Mouse (Mus musculus) megakaryocyte, embryonic 14.5 days (primary cell): Measurements from ENCODE around the gene Tmem45a. TPM values are rescaled to one million over a fixed set of nuclear protein-coding genes. Genes with fewer than 3 reads are reported as not detected.
"Not testable (repeated sequence)": the region's sequence is repeated elsewhere in the genome, so short reads cannot be mapped to it uniquely, and the experiment has no call there.

Source experiments
- H3K27me3 ChIP-seq: replicated peaks from 2 replicates; pipeline ENCODE3; 2012; ENCODE audit warnings: inconsistent platforms
- H3K36me3 ChIP-seq: replicated peaks from 2 replicates; pipeline ENCODE3; 2012; ENCODE audit warnings: low read length, inconsistent platforms, mixed read lengths
- H3K4me1 ChIP-seq: 2 replicates; pipeline ENCODE4 v1.6.1; 2012; ENCODE audit warnings: inconsistent platforms
- H3K4me3 ChIP-seq: replicated peaks from 2 replicates; pipeline ENCODE3; 2012; ENCODE audit warnings: moderate library complexity, mild to moderate bottlenecking, inconsistent platforms
- H3K9me3 ChIP-seq: 2 replicates; pipeline ENCODE4 v1.6.1; 2012; ENCODE audit warnings: inconsistent platforms
- FLI1 ChIP-seq: IDR thresholded peaks from 2 replicates; pipeline ENCODE4 v1.6.1; 2012; ENCODE audit warnings: low read length, inconsistent platforms, mixed read lengths
- GATA1 ChIP-seq: IDR thresholded peaks from 3 replicates; pipeline ENCODE4 v1.6.1; 2012; ENCODE audit warnings: mixed read lengths, low read length, inconsistent platforms, borderline replicate concordance
- polyA plus RNA-seq: library from polyadenylated mRNA; stranded (reverse); fragments of >175 nt; gene quantifications from 2 replicates; pipeline ENCODE4 v1.2.3, GENCODE M21; 2012; ENCODE audit warnings: low replicate concordance; ENCODE audit not compliant: insufficient read depth

Tmem45a gene
- not detected in 2 replicates for polyA plus RNA-seq

- Histone ChIP-seq H3K9me3 (no peaks in the 10 kb centered on the region), H3K27me3 (no peaks in the 10 kb centered on the region), H3K4me1 (peaks cover 14% of the 10 kb centered on the region), H3K36me3 (no peaks in the 10 kb centered on the region), H3K4me3 (peak within 1 kb of the TSS; percentile 87)
- TF ChIP-seq FLI1 (no peak), GATA1 (no peak)
Measured at GRCm38 (mm10) chr16:56885824-56886615, at the start of gene Tmem45a. Tmem45a (minus strand) TSS chr16:56886166.

DNA sequence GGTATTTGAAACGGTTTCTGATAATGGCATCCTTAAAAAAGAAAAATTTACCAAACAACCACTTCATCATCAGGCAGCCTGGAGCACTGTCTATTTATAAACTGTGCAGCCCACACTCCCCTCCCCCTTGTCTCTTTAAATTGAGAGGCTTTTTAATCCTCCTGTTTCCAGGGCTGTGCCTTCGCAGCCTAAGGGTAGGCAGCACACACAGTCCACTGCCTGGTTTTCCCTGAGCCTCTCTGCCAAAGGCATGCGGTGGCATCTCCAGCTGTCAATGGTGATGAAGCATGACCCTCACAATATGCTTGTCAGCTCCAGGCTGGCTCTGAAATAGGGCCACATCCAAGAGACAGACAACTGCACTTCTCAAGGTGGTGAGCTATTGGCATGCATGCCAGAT is 42.1 kb upstream of the Tmem45a start, which contains the start of gene Lnp1:
Gene Lnp1 (minus strand): TSS at position 39 of the 400 bp plus-strand sequence.
- no peaks in the 10 kb centered on the region for H3K4me1 ChIP-seq
- H3K36me3 ChIP-seq: no peaks in the 10 kb centered on the region
- H3K9me3 ChIP-seq: peaks cover 8% of the 10 kb centered on the region
- H3K4me3 ChIP-seq: no peak within 1 kb of the TSS
- TF ChIP-seq GATA1 (no peak), FLI1 (no peak)
- no peaks in the 10 kb centered on the region for H3K27me3 ChIP-seq

- TF ChIP-seq GATA1: no peak
- no peak for TF ChIP-seq FLI1
- Histone ChIP-seq H3K9me3 (peaks cover 6% of the 10 kb centered on the region; the same call in 1 of the 2 replicates), H3K36me3 (no peaks in the 10 kb centered on the region), H3K27me3 (no peaks in the 10 kb centered on the region), H3K4me3 (no peak overlapping the region), H3K4me1 (no peaks in the 10 kb centered on the region)
Measured at GRCm38 (mm10) chr16:56920102-56920657, 34.2 kb upstream of the Tmem45a start.

DNA sequence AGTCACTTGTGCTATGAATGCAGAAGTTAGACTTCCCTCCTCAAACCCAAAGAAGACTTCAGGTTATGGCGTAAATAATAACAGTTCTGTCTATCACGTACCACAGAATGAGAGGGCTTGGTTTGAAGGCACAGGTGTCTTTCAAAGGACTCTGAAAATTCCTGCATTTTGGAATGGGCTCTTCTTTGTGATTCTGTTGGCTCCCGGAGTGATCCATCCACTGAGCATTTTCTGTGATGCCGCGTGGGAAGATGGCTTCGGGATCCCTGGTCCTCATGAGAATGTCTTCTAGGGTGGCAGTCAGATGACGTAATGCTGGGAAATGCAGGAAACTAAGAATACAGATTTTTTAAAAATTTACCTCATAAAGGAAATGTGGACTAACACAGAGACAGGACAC is 31.3 kb upstream of the Tmem45a start:
- Histone ChIP-seq H3K9me3 (peaks cover 6% of the 10 kb centered on the region; the same call in 1 of the 2 replicates), H3K27me3 (no peaks in the 10 kb centered on the region), H3K4me3 (no peak overlapping the region), H3K36me3 (no peaks in the 10 kb centered on the region), H3K4me1 (no peaks in the 10 kb centered on the region)
- no peak for TF ChIP-seq FLI1
- TF ChIP-seq GATA1: no peak

GRCm38 (mm10) chr16:56908986-56909385 is 23.0 kb upstream of the Tmem45a start:
- H3K4me1 ChIP-seq: no peaks in the 10 kb centered on the region
- no peaks in the 10 kb centered on the region for H3K27me3 ChIP-seq
- no peaks in the 10 kb centered on the region for H3K36me3 ChIP-seq
- H3K9me3 ChIP-seq: no peaks in the 10 kb centered on the region
- no peak overlapping the region for H3K4me3 ChIP-seq
- TF ChIP-seq GATA1 (no peak), FLI1 (no peak)

DNA sequence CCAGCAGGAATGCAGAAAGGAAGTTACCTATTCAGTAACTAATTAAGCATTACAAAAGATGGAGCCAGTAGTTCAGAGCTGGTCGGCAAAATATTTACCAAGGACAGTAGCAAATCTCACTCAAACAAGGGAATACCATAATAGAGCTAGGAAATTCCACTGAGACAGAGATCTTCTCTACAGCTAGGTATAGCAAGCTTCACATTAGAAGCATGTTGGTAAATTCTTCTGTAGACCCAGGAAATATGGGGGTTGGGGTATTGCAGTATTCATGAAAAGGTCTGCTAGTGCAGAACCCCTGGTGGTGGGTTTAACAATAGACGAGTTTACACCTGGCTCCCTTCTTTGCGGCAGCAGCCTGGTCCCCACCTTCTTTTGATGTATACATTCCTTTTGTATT is 16.2 kb upstream of the Tmem45a start:
- H3K36me3 ChIP-seq, H3K27me3 ChIP-seq, H3K9me3 ChIP-seq, H3K4me3 ChIP-seq, H3K4me1 ChIP-seq: not testable (repeated sequence)

GRCm38 (mm10) chr16:56891583-56891982 is 5.6 kb upstream of the Tmem45a start:
- no peaks in the 10 kb centered on the region for H3K27me3 ChIP-seq
- TF ChIP-seq GATA1: no peak
- no peak for TF ChIP-seq FLI1
- 0 out of 2 replicates have a peak, but pooled peaks cover under 1% of the 10 kb centered on the region for H3K9me3 ChIP-seq
- no peak overlapping the region for H3K4me3 ChIP-seq
- no peaks in the 10 kb centered on the region for H3K36me3 ChIP-seq
- peaks cover 9% of the 10 kb centered on the region; the same call in 1 of the 2 replicates for H3K4me1 ChIP-seq

DNA sequence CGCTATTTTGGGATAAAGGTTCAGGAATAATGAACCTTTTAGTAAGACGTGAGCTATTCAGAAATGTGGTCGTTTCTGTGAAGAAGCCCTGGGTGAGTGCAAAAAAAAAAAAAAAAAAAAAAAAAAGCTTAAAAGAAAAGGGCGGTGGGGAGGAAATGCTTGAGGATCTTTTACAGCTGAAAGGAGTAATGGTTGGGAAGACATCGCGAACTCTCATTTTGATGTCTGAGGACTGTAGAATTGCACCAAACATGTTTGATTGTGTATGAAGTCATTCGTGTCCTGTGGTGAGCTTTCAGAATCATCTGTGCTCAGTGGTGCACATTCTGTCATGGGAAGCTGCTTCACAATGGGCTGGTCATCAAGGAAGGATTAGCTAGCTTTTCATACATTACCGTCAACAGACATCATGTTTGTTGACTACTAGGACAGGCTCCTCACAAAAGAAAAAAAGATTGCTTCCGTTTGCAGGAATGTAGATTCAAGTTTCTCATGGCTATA is 700 bp upstream of the Tmem45a start:
- peak overlapping the region; percentile 87 for H3K4me3 ChIP-seq
- H3K36me3 ChIP-seq: no peaks in the 10 kb centered on the region
- H3K4me1 ChIP-seq: peaks cover 14% of the 10 kb centered on the region
- H3K9me3 ChIP-seq: no peaks in the 10 kb centered on the region
- H3K27me3 ChIP-seq: no peaks in the 10 kb centered on the region
- TF ChIP-seq GATA1: no peak
- TF ChIP-seq FLI1: no peak

- TF ChIP-seq GATA1 (no peak), FLI1 (no peak)
- Histone ChIP-seq H3K4me3 (no peak overlapping the region), H3K9me3 (no peaks in the 10 kb centered on the region), H3K27me3 (no peaks in the 10 kb centered on the region), H3K4me1 (peaks cover 14% of the 10 kb centered on the region), H3K36me3 (no peaks in the 10 kb centered on the region)
Measured at GRCm38 (mm10) chr16:56884811-56885210, 1.2 kb downstream of the Tmem45a start.

DNA sequence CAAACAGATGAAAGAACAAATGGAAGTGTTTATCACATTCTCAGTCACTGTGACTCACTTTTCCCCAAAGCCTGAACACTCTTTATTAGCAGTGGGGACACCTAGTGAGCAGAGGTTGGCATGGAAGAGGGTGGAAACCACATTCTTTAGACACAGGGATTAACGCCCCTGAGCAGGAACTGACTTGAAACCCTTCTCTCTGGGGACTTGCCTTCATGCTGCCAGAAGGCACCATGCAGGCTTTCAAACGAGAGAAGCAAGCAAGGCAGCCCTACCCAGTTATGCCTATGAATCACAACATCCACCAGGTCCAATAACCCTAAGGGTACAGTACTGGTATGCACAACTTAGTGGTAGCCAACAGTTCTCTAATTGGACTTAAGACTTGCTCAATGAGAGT is 12.6 kb downstream of the Tmem45a start:
- H3K4me1 ChIP-seq: no peaks in the 10 kb centered on the region
- no peak overlapping the region for H3K4me3 ChIP-seq
- no peaks in the 10 kb centered on the region for H3K36me3 ChIP-seq
- H3K27me3 ChIP-seq: no peaks in the 10 kb centered on the region
- TF ChIP-seq FLI1: no peak
- H3K9me3 ChIP-seq: no peaks in the 10 kb centered on the region
